Mouse (Mus musculus): ENCODE measurements around the gene Sarnp.

GRCm38 (mm10) chr10:128840612-128841011 is 23.5 kb downstream of the Sarnp start:
- TF ChIP-seq CTCF (IDR thresholded peaks at IDR 0.05; ENCODE audit: control insufficient read depth, insufficient read depth, insufficient read length) (no peak), USF1 (IDR thresholded peaks at IDR 0.05; ENCODE audit: low read depth) (no peak)
